Mouse (Mus musculus) CD4-positive, CD25-positive, alpha-beta regulatory T cell, adult 2 months (primary cell): ENCODE data around the gene Zfp644.

Source experiments
- DNase-seq: peaks from one replicate; pipeline ENCODE4 v3.0.0-alpha.2; 2012; ENCODE audit warnings: low read depth, low spot score

Gene Zfp644

DNA sequence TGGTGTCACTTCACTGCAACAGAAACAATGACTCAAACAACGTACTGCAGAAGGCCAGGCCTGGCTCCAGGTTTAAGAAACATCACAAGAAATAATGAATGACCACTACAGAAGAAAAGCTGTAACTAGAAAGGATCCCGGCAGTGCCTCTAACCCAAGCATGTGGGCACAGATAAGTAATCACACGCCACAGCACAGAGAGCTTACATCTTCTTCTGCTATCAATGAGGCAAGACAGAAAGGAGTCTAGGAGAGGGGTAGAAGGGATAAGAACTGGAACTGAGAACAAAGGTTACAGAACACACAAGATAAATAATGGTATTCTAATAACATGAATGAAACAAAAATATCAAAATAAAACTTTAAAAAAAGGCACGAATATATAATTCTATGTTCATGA, 32.2 kb downstream of the Zfp644 start:
- no peak for DNase-seq

DNA sequence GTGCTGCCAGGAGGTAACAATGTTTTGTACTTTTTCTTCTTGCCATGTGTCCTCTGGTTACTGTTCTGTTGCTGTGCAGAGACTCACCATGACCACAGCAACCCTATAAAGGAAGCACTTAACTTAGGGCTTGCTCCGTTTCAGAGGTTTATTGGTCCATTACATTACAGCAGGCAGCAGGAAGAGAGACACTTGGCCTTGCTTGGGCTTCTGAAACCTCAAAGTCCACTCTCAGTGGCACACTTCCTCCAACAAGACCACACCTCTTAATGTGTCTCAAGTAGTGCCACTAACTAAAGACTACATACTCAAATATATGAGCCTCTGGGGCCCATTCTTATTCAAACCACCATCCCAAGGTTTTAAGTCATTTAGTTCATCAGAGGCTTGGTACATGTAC, 36.2 kb downstream of the Zfp644 start:
- no peak for DNase-seq

DNA sequence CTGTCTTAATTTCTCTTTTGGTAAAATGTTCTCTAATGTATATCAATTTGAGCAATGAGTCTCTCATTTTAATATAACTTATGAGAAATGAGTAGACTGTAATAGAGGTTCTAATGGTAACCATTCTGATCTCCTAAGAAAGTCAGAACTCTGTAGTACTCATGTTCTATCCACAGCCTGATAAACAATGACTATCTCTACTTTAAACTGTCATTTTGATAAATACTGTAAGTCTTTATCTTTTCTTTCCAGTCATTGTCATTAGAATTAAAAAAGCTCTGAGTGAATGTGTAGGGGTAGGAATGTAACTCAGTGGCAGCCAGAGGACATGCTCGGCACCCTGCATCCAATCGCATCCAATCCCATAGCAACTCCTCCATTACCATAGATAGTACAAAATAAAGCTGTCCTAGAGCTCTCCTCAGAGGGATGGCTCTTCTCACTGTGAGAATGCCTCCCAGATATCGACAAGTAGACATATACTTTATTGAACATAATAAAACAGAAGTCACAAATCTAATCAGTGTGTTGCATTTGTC, 44.2 kb downstream of the Zfp644 start:
- DNase-seq = no peak

DNA sequence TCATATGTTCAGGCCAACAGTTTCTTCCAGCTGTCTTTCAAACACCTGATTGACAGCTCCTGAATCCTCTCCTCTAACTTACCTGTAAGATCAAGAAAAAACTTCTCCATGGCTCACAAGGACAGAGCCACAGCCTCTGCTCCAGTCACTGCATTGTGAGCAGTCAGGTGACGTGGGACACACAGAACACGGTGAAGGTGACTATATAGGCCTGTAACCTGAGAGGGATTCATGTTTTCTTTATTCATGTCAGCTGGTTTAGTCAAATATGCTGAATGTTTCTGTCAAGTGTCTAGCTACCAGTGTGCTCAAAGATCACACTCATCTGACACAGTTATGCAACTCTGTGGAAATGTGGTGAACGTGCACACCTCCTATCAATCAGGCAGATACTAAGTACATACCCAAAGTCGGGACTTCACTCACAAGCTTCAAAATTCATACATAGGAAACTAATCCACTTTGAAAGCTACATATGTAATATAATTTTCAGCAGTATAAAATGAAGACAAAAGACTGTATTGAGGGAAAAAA, 44.8 kb downstream of the Zfp644 start:
- no peak for DNase-seq

DNA sequence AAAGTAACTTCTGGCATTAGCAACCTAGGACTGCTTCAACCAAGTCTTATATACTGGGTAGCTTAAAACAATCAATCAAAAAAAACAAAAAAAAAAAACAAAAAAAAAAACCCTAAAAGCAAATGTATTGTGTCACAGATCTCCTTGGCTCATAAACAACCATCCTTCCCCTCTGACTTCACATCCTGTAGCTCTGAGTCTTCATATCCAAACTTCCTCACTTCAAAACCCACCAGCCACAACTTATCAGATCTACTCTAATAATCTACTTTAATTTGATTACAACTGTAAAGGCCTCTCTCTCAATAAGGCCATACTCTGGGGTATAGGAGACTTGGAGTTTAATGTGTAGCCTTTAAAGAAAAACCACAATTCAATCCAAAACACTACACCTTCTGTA, 47.1 kb downstream of the Zfp644 start:
- DNase-seq = peak; percentile 40

DNA sequence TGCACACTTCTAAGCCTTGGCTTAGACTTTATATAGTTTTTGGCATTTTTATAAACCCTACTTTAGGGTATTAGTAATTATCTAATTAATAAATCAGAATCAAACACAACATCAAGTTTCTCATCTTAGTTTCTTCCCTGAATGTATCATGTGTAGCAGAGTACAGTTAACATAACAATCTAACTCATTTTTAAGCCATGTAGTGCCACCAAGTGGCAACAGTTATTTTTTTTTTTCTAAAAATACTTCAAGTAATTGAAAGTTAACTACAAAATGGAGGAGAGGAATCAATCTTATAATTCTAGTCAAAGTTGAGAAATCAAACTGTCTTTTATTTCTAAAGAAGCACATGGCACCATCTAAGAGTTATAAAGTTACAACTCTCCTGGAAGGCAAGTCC, 47.6 kb downstream of the Zfp644 start:
- peak; percentile 16 for DNase-seq

DNA sequence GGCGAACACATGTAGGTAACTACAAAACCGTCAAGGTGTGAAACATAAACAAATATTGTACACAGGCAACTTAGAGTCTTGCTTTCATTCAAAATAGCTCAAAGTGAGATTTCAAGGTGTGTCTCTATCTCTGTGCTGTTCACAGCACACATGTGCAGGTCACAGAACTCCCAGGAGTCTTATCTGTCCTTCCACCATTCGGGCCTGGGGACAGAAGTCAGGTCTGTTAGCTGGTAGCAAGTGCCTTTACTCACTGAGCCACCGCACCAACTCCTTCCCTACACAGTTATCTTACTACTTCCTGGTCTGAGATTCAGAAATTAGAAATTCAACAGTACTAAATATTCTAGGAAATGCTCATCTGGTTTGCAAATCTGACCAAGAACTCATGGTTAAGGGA, 53.7 kb downstream of the Zfp644 start:
- no peak for DNase-seq

DNA sequence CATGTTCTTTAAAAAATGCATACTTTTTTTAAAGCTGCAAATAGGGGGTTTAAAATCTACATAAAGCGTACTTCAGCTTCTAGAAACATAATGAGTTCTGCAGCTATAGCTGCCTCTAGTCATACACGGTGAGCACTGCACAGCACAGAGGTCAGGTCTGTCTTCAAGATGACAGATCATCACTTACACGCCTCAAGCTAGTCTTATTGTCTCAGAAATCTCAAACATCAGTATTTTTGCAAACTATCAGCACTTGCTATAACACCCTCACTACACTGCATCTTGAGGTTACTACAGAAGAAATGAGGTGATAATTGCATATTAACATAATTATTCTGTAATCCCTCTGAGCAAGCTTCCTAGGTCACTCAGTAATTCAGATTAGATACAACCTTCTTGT, 55.2 kb downstream of the Zfp644 start:
- no peak for DNase-seq

DNA sequence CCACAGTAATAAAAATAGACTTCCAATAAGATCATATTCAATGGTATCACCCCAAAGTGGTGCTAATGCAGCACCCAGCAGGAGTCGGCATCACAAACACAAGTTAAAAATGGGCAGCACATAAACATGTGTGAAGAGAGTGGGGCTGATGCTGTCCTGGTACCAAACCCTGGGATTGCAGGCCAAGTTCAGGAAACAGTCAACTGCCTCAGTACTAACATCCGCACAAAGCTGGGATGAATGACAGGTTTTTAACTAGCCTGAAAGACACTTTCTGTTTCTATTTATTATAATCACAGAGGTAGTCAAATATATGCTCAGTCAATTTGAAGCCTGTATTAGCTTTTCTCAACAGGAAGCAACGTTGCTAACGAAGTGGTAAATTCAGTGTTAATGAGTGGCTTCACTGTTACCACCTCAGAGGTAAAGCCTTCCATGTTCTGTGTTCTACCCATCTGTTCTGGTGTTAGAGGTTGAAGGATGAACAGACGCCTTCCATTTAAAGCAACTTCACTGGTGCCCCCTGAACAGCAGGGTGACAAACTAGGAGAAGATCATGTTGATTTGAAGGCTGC, 56.8 kb downstream of the Zfp644 start:
- no peak for DNase-seq

DNA sequence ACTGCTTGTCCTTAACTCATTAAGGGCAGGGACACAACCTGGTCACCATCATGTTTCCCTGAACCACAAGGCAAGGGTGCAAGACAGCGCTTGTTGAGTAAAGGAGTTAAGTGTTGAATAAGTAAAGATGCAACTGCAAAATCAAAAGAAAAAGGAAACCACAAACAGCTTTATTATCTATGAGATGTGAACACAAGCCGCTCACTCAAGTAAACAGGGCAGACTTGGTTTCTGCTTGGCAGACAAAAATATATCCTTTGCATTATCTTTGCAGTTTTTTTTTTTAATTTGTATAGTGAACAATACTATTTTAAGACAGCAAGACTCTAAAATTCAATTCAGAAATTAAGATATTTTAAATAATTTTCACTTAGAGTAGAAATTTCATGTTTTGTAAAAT, 57.5 kb downstream of the Zfp644 start:
- no peak for DNase-seq

DNA sequence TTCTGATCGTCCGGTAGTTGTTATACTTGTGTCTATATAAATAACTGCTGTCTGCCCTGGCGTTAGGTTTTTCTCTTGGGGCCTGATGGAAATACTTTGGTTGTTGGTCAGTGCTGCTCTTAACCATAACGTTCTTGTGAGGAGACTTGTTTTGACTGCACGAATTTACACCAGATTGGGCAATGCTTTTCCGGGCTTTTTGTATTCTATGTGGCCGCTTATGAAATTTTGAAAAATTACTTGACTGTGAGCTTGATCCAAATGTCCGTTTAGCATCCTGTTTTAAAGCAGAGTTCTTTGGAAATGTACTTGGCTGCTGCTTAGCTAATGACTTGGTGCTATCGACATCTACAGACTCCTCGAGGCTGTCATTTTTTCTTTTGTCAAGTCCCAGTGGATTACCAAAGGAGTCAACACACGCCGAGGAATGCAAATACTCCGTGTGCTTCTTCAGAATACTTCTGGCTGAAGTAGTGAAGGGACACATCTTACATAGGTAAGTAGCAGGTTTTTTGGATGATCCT, 60.6 kb downstream of the Zfp644 start:
- no peak for DNase-seq

DNA sequence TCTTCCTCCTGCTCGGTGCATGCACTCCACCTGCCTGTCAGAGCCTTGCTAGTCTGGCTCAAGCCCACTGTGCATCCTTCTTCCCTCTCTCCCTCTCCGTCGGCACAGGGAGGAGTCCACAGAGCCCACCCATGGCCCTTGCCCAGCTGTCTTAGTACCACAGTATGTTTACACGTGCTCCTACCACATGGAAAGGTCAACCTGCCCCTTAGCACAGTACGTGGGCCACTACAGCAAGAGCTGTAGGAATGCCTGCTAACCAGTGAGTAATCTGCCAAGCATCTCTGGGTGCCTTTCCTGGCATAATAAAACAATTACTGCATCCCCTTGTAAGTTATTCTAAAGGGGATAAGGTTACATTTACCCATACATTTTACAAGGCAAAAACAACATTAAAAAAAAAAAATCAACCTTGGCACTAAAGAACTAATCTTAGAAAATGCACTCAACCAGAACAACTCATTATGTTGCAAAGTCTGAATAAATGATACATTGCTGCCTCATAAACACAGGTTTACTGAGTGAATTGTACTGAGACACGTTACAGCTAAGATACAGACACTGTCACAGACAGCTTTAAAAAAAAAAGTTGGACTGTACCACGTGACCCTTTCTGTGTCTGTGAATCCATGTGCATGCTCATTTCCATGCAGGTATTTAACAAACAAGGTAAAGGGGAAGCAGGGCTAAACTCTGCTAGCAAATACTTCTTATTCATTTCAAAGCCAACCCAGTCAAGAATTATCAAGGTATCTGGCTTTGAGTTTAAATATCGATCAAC, 68.5 kb downstream of the Zfp644 start:
- no peak for DNase-seq

DNA sequence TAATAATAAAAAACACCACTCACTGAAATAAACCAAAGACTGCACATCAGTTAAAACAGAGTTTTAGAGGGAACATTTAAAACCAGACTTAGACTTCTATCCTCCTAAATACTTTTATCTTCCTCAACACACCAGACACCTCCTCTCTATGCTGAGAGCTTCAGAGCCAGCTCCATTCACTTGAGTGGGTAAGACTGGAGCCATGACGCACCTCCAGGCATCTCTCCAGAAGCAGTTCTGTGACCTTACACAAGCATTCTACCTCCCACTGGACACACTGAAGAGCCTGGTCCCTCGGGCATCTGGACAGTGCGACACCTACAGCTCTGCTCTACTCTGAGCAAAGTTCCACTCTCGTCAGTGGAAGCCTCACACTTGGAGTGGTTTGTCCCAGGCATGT, 73.8 kb downstream of the Zfp644 start:
- no peak for DNase-seq

DNA sequence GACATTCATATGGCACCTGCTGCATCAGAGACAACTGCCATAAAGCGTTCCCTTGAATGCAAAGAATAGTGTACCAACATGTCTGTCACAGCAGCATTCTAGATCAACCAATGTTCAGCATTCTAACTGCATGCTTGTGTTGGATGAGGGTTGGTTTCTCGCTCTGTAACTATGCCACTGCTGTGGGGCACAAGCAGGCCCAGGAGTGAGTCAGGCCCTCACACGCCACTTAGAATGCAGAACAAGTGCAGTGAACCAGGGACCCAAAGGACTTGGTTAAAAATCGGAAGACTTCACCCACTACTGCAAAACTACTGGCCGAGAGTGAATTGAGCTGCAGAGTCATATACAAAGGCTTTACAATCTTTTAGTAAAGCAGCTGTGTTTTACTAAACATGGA, 74.9 kb downstream of the Zfp644 start:
- DNase-seq = no peak

DNA sequence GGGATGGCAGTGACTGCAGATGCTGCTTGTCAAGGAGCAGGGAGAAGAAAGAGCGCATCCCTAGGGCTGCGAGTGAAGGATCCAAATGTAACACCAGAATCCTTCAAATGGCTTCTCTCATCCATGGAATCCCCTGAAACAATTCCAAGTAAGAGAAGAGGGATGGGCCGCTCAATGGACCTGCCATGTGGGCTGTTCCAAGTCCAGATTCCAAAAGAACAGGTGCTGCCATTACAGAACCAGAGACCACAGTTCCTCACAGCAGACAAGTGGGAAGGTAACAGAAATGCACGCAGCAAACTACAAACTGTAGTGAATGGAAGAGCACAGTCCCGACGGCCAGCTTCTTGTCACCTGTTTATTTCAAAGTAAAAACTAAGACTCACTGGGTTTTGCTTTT, 76.6 kb downstream of the Zfp644 start:
- DNase-seq = no peak

DNA sequence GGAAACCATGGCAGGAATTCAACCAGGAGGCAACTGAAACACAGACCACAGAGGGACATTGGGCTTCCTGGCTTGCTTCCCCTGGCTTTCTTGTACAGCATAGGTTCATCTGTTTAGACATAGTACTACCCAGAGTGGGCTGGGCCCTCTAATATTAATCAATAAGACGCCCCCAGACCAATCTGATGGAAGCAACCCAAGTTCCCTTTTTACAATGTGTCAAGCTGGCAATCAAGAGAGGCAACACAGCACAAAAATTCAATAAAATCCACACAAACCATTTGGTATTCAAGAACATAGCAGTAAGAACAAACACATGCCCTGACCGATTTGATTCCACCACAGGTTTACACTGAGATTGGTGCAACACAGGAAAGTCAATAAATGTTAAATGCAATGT, 82.1 kb downstream of the Zfp644 start:
- no peak for DNase-seq

DNA sequence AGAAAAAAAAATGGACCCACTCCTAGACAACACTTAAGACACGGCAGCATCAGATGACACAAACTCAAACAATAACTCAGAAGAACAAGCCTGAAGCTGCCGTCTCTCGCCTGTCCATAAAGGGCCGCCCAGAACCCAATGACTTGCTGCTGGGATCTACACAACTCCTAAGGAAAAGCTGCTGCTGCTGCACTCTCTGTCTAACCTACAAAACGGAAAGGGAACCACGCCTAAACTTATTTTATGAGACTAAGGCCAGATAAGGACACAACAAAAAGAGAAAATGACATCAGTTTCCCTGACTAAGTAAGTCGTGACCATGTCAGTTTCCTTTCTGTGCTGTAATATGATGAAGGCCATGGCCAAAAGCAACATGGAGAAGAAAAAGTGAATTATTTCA, 82.5 kb downstream of the Zfp644 start:
- no peak for DNase-seq

DNA sequence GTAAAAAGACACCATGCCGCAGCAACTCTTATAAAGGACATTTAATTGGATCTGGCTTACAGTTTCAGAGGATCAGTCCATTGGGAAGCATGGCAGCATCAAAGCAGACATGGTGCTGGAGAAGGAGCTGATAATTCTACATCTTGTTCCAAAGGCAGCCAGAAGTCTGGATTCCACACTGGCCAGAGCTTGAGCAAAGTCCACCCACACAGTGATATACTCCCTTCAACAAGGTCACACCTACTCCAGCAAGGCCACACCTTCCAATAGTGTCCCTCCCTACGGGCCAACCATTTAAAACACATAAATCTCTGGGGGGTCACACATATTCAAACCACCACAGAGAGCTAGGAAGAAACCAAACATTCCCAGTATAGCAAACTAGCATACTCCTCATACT, 84.9 kb downstream of the Zfp644 start:
- DNase-seq = no peak

DNA sequence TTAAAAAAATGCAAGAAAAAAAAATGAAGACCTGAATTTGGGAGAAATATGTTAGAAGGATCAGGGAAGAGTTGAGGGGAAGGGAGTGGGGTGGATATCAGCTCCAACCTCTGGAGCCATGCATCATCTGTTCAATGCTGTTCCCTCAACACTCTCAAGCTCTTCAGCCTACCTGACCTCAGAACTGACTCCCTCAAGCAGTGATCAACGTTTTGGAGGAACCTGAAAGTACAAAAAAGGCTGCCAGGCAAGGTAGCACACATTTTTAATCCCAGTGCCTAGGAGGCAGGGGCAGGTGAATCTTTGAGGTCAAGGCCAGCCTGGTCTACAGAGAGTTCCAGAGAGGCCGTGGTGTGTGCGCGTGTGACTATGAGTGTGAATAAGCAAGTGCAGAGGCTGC, 88.3 kb downstream of the Zfp644 start, which contains the start of gene Gm17304:
Gene Gm17304, plus strand, starts transcription at position 301 of the 400 bp plus-strand sequence.
- no peak for DNase-seq

DNA sequence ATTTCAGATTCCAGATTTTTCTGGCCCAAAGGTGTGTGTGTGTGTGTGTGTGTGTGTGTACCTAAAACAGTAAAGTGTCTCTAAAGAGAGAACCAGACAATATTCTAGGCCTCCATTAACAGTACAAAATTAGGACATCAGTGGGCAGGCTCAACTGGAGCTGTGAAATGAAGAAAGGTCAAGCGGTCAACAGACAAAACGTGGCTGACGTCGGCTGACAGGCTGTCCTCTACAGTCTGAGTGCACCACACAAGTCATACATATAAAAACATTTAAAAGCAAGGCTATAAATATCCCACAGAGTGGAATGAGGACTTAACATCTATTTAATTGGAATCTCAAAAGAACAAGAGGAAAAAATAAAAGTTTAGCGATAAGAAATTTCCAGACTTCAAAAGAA, 90.0 kb downstream of the Zfp644 start:
- DNase-seq = no peak

DNA sequence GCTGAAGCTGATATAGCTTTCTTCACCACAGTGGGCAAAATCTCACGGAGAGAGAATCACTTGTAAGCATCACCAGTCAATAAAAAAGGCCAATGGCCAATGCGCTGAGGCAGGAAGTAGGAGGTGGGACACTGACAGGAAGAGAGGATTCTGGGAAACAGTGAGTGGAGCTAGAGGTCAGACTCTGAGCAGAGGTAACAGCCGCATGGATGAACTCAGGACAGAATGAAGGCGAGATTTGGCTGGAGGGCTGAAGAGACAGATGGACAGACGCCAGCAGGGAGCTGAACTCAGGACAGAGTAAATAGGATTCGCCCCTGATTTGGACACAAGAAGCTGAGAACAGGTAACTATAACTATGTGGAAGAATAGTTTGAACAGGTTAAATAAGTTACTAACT, 92.0 kb downstream of the Zfp644 start:
- DNase-seq = no peak

DNA sequence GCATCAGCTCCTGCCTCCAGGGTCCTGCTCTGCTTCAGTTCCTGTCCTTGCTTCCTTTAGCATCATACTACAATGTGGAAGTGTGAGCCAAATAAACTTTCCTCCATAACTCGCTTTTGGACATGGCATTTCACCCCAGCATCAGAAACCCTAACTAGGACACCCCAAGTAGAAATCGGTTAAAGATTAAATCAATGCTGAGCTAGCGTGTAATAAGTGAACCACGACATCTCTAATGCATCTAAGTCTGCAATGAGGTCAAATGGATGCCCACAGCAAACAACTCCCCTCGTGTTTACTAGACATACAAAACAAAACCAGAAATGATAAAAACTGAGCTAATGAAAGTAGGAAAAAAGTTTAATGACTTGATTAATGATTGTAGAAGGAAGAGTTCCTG, 92.7 kb downstream of the Zfp644 start:
- DNase-seq = no peak

DNA sequence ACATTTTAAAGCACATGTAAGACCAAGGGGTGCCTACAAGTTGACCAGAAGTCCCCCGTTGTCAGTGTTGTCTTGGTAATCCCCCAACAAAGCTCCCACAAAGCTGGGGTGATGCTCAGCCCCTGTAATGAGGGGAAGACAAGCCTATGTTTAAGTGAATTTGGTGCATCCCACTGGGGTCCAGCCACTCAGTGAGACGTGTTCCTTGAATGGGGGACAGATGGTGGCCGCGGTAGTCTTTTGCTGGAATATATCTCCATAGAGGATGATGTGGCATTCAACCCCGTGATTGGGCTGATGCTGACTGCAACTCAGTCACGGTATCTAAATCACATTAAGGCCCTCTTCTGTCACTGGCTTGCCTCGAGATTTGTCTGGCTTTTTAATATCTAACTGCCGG, 97.6 kb downstream of the Zfp644 start:
- DNase-seq = no peak
